Mouse (Mus musculus): ENCODE results near the gene Gm20388. TPM values are rescaled to one million over a fixed set of nuclear protein-coding genes. Genes with fewer than 3 reads are reported as not detected.

Gm20388 gene
- polyA plus RNA-seq, 1 experiment from 2014 or later: 1.7 TPM

DNA sequence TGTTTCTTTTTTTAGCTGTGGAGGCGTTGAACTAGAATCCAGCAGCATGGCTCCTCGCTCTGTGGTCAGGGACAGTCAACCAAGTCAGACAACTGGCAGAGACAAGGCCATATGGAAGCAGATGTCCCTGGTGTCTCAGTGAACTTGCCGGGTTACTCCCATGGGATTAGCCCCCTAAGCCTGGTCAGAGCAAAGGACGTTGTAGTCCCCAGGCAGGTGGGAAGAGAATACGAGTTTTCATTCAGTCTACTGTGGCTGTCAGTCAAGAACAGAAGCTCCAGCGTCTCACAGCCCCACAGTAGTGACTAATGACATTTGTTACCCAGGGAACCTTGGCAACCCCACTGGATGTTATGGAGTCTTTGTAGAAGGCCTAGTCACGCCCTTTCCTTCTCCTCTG, 2835.8 kb downstream of the Gm20388 start:
- Histone ChIP-seq H3K27ac (peak overlapping the region; percentile 71), H3K27me3 (ENCODE audit: insufficient read depth, poor library complexity, severe bottlenecking) (peaks cover 66% of the 10 kb centered on the region), H3K36me3 (no peaks in the 10 kb centered on the region), H3K9me3 (no peaks in the 10 kb centered on the region), H3K4me1 (replicated peaks) (peaks cover 67% of the 10 kb centered on the region), H3K4me3 (no peak overlapping the region)
- DNase-seq (ENCODE audit: low spot score): no peak
- 46% methylated on average over 7 of the region's 7 CpGs for WGBS

DNA sequence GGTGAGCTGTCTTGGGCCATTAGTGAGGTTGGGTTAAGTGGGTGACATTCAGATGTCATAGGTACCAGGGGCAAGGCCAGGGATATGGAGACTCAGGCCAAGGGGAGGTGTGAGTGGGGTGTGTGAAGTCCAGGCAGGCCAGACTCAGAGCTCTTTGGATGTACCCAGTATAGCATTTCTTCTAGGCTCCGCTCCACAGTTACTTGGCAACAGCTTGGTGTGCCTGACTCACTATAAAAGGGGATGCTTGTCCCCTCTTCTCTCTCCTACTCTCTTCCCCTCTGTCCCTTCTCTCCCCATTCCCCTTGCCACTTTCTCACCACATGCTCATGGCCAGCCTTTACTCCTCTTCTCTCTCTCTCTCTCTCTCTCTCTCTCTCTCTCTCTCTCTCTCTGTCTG, 2837.2 kb downstream of the Gm20388 start:
- Histone ChIP-seq H3K27ac (0 out of 2 replicates have a peak overlapping the region, but pooled peaks have one; percentile 71), H3K27me3 (ENCODE audit: insufficient read depth, poor library complexity, severe bottlenecking) (peaks cover 63% of the 10 kb centered on the region), H3K4me3 (no peak overlapping the region), H3K36me3 (no peaks in the 10 kb centered on the region), H3K4me1 (replicated peaks) (peaks cover 54% of the 10 kb centered on the region), H3K9me3 (no peaks in the 10 kb centered on the region)
- no peak for DNase-seq (ENCODE audit: low spot score)
- 100% methylated on average over 1 of the region's 1 CpGs for WGBS

DNA sequence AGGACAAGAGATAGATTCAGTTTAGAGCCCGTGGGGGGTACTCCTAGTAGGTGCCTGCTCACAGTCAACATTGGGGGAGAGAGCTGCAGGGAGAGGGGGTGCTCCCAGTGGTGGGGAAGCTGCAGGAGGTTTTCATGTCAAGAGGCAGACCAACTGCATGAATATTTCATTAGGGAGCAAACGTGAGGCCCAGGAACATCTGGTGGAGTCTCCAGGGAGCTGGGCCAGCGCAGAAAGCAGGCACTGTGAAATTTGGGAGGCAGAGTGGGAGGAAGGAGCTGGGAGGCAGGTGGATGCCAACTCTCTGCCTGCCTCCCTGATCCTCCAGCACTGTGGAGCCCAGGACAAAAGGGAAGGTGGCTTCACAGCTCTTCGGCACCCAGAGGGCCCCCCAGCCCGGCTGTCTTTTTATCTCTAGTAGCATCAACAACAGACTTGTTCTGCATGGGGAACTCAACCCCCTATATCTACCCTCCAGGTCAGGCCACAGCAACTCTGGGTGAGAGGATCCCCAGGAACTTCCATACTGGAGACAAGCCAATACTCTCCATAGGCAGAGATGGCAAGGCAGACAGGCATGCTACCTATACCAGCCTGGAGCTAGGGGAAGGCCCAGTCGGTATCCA, 2838.8 kb downstream of the Gm20388 start:
- Histone ChIP-seq H3K4me3 (no peak overlapping the region), H3K4me1 (replicated peaks) (peaks cover 43% of the 10 kb centered on the region), H3K9me3 (no peaks in the 10 kb centered on the region), H3K27ac (peak overlapping the region; percentile 57), H3K36me3 (no peaks in the 10 kb centered on the region), H3K27me3 (ENCODE audit: insufficient read depth, poor library complexity, severe bottlenecking) (peaks cover 48% of the 10 kb centered on the region)
- 60% methylated on average over 6 of the region's 6 CpGs for WGBS
- DNase-seq (ENCODE audit: low spot score): no peak

DNA sequence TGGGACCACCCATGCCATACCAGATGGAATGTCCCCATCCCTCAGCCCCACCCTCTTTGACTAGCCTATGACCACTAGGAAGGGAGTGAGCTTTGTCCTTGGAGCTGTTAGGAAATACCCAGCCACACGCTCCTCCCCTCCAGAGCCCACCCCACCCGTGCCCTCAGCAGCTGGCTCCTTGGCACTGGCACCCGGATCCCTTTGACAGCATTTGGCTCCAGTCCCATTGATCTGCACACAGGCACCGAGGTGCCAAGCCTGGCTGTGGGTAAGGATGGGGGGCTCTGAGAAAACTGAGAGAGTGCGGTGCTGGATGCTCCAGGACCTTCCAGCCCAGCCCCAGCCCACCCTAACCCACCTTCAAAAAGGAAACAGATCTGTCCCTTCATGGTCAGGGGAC, 2840.7 kb downstream of the Gm20388 start:
- Histone ChIP-seq H3K4me3 (no peak overlapping the region), H3K27ac (no peak overlapping the region), H3K36me3 (no peaks in the 10 kb centered on the region), H3K4me1 (replicated peaks) (peaks cover 24% of the 10 kb centered on the region), H3K27me3 (ENCODE audit: insufficient read depth, poor library complexity, severe bottlenecking) (peaks cover 29% of the 10 kb centered on the region), H3K9me3 (no peaks in the 10 kb centered on the region)
- WGBS: 77% methylated on average over 5 of the region's 5 CpGs
- no peak for DNase-seq (ENCODE audit: low spot score)

DNA sequence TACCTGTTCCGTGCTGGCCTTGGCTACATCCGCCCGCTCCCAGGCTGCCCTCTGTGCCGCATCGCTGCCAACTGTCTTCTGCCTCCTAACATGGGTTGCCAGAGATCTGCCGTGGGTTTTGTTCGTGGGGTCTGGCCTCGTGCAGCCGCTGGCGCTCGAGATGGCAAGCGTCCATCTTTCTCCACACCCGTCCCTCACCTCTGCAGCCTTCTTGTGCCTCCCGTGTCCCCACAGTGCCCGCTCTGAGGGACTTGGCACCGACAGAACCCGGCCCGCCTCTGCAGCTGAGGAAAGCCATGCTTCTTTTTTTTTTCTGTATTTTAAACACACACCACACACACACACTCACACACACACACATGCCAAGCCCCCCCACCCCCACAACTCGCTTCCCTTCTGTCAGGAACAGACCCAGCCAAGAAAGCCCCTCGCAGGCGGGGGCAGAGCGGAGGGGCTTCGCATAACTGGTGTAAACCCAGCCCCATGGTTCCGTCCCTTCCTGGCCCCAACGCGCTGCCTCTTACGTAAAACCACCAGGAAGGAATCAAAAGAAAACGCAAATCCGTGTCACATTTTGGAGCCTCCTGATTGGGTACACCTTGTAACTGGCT, 2841.6 kb downstream of the Gm20388 start:
- WGBS: 88% methylated on average over 29 of the region's 29 CpGs
- H3K9me3 ChIP-seq: no peaks in the 10 kb centered on the region
- no peak overlapping the region for H3K27ac ChIP-seq
- peaks cover 16% of the 10 kb centered on the region for H3K4me1 ChIP-seq (replicated peaks)
- no peaks in the 10 kb centered on the region for H3K36me3 ChIP-seq
- peaks cover 20% of the 10 kb centered on the region; the same call in 1 of the 2 replicates for H3K27me3 ChIP-seq (ENCODE audit: insufficient read depth, poor library complexity, severe bottlenecking)
- DNase-seq (ENCODE audit: low spot score): no peak
- H3K4me3 ChIP-seq: no peak overlapping the region

DNA sequence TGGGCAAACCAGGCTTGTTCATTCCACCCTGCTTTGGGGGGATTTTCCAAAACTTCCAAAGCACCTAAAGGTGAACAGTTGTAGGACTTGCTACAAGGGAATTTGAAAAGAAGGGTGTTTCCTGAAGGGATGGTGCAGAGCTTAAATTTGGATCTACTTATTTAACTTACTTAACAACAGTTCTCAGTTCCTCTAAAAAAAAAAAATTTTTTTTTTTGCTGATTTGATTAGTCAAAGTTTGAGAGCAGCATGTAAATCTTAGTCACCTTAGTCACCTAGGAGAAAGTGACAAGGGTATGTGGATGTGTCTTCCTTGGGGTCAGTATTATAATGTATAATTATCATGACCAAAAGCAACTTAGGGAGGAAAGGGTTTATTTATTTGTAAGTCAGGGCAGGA, 2848.0 kb downstream of the Gm20388 start:
- Histone ChIP-seq H3K27me3 (ENCODE audit: insufficient read depth, poor library complexity, severe bottlenecking) (no peaks in the 10 kb centered on the region; the same call in 1 of the 2 replicates), H3K4me1 (replicated peaks) (0 out of 2 replicates have a peak, but pooled peaks cover 7% of the 10 kb centered on the region), H3K4me3 (no peak overlapping the region), H3K36me3 (no peaks in the 10 kb centered on the region), H3K9me3 (no peaks in the 10 kb centered on the region), H3K27ac (no peak overlapping the region)
- no peak for DNase-seq (ENCODE audit: low spot score)

DNA sequence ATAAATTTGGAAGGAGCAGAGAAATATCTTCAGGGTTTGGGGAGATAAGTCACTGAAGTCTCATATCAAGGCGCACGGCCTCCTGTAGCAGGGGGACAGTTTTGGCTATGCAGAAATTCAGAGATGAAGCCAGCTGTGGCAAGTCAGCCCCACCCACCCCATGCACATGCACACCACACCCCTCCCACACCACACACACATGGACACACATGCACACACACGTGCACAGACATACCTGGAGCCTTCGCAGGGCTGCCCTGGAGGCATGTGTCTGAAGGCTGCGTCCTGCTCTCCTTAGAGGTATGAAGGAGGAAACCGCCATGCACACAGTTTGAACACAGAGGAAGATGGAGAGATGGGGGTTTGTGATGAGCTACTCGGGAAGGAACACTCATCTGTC, 2849.5 kb downstream of the Gm20388 start:
- WGBS: 80% methylated on average over 7 of the region's 7 CpGs
- H3K4me3 ChIP-seq: no peak overlapping the region
- no peaks in the 10 kb centered on the region; the same call in 1 of the 2 replicates for H3K27me3 ChIP-seq (ENCODE audit: insufficient read depth, poor library complexity, severe bottlenecking)
- no peak overlapping the region for H3K27ac ChIP-seq
- H3K36me3 ChIP-seq: no peaks in the 10 kb centered on the region
- DNase-seq (ENCODE audit: low spot score): no peak
- H3K9me3 ChIP-seq: no peaks in the 10 kb centered on the region
- 0 out of 2 replicates have a peak, but pooled peaks cover 7% of the 10 kb centered on the region for H3K4me1 ChIP-seq (replicated peaks)

DNA sequence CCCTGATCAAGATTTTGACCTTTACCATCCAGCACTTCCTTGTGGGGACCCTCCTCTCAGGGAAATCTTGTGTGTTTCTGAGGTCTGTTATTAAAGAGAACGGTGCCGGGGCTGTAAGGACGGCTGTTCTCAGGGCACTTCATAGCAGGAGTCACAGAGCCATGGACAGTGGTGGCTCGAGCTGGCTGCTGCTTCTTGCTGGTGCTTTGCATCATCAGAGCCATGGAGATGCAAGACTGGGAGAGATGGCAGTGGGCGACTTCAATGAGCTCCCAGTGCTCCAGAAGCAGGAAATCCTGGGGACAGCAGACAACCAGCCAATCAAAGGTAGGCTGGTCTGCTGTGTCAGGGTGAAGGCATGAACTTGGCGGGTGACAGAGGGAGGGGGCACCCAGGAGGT, 2850.5 kb downstream of the Gm20388 start:
- no peak for DNase-seq (ENCODE audit: low spot score)
- no peaks in the 10 kb centered on the region for H3K36me3 ChIP-seq
- no peak overlapping the region for H3K4me3 ChIP-seq
- 78% methylated on average over 6 of the region's 6 CpGs for WGBS
- 0 out of 2 replicates have a peak, but pooled peaks cover 7% of the 10 kb centered on the region for H3K4me1 ChIP-seq (replicated peaks)
- H3K27me3 ChIP-seq (ENCODE audit: insufficient read depth, poor library complexity, severe bottlenecking): no peaks in the 10 kb centered on the region; the same call in 1 of the 2 replicates
- no peaks in the 10 kb centered on the region for H3K9me3 ChIP-seq
- H3K27ac ChIP-seq: no peak overlapping the region

DNA sequence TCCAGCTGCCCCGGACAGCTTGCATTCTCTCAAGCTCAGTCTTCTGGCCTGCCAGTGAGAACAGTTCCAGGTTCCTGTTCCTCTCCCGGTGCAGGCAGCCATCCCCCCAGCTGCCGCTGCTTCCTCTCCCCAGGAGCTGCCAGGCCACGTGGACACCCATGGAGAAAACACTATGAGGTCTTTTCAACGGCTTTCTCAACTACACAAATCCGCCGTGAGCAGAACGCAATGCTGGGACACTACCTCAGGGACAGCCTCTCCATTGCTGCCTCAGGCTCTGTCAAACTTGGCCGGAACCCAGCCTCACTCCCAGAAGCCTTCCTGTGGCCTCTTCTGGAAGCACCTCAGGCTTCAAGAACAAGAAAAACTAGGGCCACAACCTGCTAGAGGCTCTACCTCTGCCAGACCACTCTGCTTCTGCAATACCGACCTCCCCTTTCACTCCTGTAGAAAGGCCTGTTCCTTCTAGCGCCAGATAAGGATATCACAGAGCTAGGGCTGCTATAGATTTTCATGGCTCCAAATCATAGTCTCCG, 2852.2 kb downstream of the Gm20388 start:
- Histone ChIP-seq H3K27ac (0 out of 2 replicates have a peak overlapping the region, but pooled peaks have one; percentile 1), H3K36me3 (no peaks in the 10 kb centered on the region), H3K27me3 (ENCODE audit: insufficient read depth, poor library complexity, severe bottlenecking) (no peaks in the 10 kb centered on the region), H3K4me1 (replicated peaks) (peaks cover 12% of the 10 kb centered on the region), H3K9me3 (no peaks in the 10 kb centered on the region), H3K4me3 (no peak overlapping the region)
- no peak for DNase-seq (ENCODE audit: low spot score)
- 52% methylated on average over 12 of the region's 12 CpGs for WGBS

DNA sequence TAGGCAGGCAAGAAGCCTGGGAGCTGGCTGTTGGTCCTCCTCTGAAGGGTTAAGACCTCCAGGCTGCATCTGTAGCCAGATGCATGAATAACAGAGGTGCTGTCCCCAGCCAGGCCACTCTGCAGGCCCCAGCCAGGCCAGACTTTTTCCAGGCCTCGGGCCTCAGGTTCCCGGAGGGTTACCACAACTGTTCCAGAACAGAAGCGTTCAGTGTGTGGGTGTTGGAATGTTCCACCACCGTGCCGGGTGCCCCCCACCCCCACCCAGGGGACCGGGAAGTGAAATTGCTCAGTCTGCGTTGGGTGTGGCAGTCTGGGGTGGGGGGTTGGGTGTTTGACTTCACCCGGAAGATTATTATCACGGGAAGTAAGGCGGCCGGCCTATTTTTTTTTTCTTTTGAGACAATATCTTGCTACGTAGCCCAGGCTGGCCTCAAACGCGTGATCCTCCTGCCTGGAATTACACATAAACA, 2852.7 kb downstream of the Gm20388 start:
- H3K4me1 ChIP-seq (replicated peaks): peaks cover 12% of the 10 kb centered on the region
- 86% methylated on average over 14 of the region's 14 CpGs for WGBS
- no peak for DNase-seq (ENCODE audit: low spot score)
- no peaks in the 10 kb centered on the region for H3K36me3 ChIP-seq
- no peaks in the 10 kb centered on the region for H3K27me3 ChIP-seq (ENCODE audit: insufficient read depth, poor library complexity, severe bottlenecking)
- H3K27ac ChIP-seq: 0 out of 2 replicates have a peak overlapping the region, but pooled peaks have one; percentile 1
- no peak overlapping the region for H3K4me3 ChIP-seq
- H3K9me3 ChIP-seq: no peaks in the 10 kb centered on the region

DNA sequence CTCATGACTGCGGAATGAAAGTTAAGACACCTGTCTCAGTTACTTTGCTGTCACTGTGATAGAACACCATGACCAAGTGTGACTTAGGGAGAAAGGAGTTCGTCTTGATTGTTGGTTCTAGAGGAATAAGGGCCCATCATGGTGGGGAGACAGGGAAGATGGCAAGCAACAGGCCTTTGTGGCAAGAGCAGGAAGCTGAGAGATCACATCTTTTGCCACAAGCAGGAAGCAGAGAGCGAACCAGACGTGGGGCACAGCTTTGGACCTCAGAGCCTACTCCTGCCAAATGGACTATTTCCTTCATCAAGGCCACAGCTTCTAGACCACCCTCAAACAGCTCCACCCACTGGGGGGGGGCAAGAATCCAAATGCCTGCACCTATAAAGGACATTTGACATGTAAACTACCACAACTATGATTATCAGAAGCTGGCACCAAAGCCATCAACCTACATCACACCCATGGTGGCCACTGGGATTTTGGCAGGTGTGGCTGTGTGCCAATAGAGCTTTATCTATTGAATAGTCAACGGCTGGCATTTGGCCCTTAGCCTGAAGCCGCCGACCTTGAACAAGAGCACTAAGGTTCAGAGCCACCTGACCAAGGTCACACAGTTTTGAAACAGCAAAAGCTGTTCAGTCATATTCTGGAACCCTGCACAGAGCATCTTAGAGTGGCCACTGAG, 2854.3 kb downstream of the Gm20388 start:
- Histone ChIP-seq H3K36me3 (no peaks in the 10 kb centered on the region), H3K4me3 (no peak overlapping the region), H3K27me3 (ENCODE audit: insufficient read depth, poor library complexity, severe bottlenecking) (peaks cover 11% of the 10 kb centered on the region), H3K9me3 (no peaks in the 10 kb centered on the region), H3K27ac (no peak overlapping the region), H3K4me1 (replicated peaks) (peaks cover 12% of the 10 kb centered on the region)
- no peak for DNase-seq (ENCODE audit: low spot score)
- 90% methylated on average over 7 of the region's 7 CpGs for WGBS

DNA sequence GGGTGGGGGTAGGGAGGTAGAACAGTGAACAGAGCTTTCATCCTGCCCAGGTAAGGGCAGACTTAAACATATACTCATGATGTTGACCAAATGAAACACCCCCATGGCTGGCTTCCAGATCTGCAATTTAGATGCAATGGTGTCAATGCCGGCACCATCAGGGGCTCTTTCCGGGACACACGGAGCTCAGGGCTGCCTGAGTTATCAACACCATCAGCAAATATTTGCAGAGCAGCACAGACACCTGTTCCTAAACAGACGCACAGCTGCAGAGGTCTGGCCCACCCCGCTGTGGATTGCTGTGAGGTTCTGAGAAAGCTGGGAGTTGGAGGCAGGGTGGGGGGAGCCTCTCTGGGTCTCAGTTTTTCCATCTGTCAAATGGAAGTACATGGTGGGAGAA, 2855.5 kb downstream of the Gm20388 start:
- Histone ChIP-seq H3K9me3 (no peaks in the 10 kb centered on the region), H3K27ac (no peak overlapping the region), H3K4me1 (replicated peaks) (peaks cover 8% of the 10 kb centered on the region), H3K36me3 (no peaks in the 10 kb centered on the region), H3K27me3 (ENCODE audit: insufficient read depth, poor library complexity, severe bottlenecking) (peaks cover 11% of the 10 kb centered on the region), H3K4me3 (no peak overlapping the region)
- WGBS: 70% methylated on average over 5 of the region's 5 CpGs
- no peak for DNase-seq (ENCODE audit: low spot score)

Measured in hindbrain, embryonic 10.5 days (tissue).